Mouse (Mus musculus) layer of hippocampus, adult 9-11 months (tissue): Measurements from ENCODE around the gene Cpm.
"Not testable (repeated sequence)": the region's sequence is repeated elsewhere in the genome, so short reads cannot be mapped to it uniquely, and the experiment has no call there.

ENCODE experiments used
- DNase-seq: peaks from one replicate; pipeline ENCODE4 v3.0.0; 2022

Cpm gene

DNA sequence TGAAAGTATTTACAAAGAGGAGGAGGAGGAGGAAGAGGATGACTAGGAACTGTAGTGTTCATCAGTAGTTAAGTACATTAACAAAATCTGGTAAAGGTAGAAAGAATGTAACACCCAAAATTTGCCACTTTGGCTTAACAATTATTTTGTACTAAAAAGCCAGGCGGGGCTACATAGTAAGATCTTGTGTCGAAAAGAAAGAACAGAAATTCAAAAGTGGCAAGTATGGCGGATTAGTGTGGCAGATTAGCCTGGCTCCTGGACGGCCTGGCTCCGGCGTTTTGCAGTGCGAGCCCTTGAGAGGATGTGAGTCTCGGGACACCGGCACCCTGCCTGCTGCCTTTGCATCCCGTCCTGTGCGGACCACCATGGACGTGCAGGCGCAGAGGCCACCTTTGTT is 35.4 kb upstream of the Cpm start:
- DNase-seq, result no peak

DNA sequence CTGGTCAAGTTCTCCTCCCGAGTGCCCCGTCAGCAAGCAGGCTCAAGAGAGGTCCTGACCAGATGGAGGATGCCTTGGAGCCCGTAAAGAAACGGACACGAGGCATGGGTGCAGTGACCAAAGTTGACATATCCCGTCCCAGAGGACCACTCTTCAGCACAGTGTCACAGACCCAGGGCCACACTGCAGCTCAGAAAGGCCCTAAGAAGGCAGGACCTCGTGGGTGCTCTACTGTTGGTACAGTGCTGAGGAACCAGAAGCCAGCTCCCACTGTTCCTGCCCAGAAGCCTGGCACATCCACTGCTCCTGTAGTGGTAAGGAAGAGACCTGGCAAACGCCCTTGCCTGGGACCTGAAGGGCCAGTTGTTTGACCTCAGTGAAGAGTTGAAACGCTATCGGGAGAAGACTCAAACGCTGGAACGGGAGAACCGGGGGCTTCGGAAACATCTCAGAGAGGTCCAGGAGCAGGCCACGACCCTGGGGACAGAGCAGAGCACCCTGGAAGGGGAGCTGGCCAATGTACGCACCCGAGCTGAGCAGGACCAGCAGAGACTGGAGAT is 34.9 kb upstream of the Cpm start:
- no peak for DNase-seq

DNA sequence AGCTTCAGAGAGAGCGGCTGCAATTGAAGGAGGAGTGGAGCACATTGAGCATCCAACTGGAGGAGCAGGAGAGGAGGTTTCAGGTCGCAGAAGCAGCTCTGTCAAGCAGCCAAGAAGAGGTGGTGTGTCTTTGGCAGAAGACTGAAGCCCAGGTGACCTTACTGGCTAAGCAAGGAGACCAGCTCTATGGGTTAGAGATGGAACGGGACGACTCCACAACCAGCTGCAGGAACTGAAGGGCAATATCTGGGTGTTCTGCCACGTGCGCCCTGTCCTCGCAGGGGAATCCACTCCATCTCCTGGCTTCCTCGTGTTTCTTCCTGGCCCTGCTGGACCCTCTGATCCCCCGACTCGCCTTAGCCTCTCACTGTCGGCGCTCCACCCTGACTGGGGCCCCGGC is 34.4 kb upstream of the Cpm start:
- DNase-seq, result no peak

DNA sequence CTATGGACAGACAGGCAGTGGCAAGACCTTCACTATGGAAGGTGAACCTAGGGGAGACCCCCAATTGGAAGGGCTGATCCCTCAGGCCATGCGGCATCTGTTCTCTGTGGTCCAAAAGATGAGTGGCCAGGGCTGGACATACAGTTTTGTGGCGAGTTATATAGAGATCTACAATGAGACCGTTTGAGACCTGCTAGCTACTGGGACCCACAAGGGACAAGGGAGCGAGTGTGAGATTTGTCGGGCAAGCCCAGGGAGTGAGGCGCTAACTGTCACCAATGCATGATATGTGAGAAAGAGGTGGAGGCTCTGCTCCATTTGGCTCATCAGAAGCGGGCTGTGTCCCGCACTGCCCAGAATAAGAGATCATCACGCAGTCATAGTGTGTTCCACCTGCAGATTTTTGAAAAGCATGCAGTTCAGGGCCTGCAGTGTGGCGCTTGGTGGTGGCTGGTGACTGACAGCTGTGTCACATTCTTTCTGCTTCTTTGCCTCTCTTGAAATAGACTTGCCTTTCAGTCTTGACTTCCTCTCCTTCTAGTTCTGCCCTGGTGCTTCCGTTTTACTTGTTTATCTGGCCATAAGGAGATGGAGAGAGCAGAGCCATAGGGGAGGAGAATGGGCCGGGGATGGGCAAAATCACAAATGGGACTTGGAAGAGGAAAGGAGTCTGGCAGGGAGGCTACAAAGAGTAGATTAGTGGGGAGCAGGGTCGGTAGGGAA is 33.7 kb upstream of the Cpm start:
- no peak for DNase-seq

DNA sequence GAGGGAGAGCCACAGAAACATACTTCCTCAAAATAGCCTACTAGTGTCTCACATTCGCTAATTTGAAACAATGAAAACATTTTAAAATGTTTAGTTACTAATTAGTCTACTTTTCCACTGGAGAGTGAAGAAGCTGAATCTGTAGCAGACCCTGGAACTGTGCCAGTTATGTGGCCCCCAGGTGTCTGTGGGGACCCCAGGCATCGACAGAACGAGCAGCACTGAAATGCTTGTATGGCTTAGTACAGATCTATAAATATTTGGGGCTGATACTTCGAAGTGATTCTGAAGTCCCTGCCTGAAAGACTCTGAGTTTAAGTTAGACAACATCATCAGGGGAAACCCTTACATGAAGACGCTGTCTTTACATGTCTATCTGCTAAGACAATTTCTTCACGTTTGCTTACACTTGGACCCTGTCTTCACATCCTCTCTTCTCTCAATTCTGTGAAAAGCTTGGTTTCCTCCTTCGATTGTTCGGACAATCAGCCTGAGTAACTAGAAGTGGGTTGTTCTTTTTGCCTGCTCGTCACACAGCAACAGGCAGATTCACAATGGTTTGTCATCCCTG is 33.0 kb upstream of the Cpm start:
- DNase-seq, result no peak

DNA sequence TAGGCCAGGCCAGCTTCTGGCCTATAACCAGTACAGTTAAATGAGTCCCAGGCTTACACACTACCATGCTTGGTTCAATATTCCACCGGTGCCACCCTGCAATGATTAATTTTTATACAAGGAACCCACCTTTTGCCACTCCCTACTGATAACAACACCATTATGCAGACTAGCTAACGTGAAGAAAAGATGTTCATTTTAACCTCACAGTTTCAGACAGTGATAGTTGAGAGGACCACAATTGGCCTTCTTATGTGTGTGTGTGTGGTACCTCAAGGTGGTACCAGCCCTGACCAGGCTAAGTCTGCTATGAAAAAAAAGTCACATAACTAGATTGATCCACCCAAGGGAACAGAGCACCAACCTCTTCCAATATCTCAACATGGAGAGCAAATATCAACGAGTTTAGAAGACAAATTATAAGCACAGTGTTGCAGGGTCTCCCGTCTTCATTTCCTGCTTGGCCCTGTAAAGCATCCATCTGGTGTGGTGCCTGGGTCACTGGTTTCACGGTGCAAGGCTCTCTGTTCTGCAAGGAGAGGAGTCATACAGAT is 32.5 kb upstream of the Cpm start:
- no peak for DNase-seq

DNA sequence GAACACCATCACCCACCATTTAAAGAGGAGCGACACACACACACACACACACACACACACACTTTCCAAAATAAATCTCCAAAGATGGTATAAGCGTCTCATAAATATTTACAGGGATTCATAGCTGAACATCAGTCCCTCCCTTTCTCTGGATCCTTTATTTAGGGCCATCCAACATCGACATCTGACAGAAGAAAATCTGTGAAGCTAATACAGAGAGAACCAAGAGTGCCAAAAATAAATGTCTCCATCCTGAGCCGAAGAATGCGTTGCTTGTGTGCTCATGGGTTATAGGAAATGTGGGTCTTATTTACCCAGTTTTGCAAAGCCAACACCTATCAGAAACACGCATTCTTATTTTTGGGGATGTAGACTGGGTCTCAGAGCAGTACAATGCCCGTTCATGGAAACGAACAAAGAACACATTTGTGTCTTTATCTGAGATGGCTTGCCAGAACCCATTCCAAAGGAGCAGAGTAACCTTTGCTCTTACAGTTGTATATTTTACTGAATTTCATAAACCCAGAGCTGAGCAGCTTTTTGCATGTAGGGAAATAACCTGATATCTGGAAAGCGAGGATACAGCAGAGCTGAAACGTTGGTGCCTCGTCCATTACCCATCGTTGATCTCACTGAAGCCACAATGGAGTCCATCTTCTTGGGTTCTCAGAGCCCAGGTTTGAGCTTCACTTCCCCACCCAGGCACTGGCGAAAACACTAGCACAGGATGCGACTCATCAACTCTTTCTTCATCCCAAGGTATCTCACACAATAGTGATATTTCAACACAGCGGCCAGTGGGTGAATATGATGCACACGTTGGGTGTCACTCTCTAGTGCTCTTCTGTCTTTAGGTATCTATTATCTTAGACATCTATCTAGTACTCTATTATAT is 31.7 kb upstream of the Cpm start:
- not testable (repeated sequence) for DNase-seq

DNA sequence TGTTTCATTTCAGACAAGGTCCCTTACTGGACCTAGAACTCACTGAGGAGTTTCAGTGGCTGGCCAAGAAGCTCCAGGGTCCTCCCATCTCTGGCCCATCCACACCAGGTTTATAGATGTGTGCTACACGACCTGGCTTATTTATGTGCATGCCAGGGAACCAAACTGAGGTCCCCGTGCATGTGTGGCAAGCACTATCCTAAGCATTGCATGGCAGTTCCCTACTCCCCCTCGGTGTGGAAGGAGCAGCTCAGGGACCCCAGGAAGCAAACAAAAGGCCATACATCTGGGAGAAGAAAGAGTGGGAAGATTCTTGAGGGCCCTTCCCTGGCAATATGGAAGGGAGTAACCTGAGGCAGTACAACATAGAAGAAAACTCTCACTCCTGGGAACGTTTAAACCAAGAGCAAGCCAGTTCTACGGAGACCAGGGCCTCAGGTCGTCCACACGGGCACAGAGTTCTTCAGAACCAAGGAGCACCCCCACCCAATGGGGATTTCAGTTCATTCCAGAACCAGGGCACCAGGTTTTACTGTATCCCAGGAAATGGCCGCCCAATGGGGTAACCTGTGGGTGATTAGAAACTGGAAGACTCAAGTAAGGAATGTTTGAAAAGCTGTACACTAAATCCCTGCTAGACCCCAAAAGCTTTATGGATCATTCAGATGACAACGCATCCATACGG is 30.9 kb upstream of the Cpm start:
- no peak for DNase-seq

DNA sequence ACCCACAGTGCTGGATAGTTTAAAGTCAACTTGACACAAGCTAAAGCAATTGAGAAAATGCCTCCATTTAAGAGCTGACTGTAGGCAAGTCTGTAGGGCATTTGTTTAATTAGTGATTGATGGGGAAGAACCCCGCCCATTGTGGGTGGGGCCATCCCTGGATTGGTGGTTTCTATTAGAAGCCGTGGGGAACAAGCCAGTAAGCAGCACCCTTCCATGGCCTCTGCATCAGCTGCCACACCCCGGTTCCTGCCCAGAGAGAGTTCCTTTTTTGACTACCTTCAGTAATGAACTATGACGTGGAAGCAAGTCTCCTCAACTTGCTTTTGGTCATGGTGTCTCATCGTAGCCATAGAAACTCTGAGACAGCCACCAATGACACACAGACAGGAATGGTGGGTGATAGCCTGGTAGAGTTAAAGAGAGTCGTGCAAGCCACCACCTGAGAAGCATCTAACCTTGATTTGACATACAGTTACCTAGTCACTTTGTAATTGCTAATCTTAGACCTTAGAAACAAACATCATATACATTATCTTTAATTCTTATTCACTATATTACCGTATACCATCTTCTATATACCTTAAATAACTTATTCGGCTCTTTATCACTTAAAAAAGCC is 30.2 kb upstream of the Cpm start:
- not testable (repeated sequence) for DNase-seq

DNA sequence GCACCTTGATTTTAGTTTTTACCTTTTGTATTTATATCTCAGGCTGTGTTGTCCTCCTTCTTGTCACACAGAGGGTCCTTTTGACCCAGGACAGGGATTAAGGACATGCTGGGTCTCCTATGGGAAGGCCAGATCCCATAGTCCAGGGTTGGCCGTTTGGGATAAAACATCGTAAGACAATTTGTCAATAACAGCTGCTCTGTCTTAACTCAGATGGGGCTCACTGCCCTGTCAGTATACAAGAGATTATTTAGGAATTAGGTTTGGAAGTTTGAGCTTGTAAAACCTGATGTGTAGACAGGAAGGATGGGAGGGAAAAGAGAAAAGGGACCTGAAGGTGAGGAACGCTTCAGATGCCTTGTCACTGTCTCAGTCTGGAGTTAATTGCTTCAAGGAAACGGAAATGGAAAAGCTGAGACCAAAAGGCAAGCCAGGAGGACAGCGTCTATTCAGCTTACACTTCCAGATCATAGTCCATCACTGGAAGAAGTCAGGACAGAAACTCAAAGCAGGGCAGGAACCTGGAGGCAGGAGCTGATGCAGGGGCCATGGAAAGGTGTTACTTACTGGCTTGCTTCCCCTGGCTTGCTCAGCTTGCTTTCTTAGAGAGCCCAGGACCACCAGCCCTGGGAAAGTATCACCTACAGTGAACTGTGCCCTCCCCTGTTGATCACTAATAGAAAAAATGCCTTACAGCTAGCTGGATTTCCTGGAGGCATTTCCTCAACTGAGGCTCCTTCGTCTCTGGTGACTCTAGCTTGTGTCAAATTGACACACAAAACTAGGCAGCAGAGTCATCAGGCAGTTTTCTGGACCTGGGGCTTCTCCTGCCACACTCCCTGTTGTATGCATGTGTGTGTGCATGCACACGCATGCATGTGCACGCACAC is 27.9 kb upstream of the Cpm start:
- no peak for DNase-seq

DNA sequence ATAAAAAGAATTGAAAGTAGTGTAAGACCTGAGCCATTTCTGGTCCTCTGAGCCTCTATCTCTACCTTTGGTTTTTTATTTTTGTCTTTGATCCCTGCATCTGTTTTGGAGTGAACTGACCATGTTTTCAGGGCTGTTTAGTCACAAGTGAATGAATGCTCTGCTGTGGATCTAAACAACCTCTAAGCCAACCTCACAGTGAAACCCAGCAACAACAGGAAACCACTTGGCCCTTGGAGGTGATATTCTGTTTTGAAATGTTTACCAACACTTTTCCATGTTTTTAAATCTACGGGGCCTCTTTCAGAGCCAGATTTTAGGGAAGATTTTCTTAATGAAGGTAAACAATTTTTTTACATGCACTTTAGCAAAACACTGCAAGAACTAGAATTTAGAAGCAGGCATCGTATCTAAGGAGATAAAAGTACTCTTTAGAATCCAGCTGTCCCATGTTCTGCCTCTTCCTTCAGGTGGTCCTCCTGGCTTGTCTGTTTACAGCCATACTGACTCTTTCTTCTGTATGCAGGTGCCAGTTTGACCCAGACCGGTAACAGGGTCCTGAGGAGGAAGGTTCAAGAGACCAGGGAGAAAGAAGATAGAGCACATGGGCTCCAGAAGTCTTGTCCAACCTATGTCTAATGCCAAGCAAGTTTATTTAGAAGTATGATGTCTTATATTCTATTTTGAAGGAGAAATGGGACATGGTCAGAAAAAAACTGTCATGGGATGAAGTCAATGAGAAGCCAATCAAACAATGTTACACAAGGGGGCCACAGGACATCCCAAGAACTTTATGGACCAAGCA is 26.8 kb upstream of the Cpm start:
- DNase-seq, result no peak

DNA sequence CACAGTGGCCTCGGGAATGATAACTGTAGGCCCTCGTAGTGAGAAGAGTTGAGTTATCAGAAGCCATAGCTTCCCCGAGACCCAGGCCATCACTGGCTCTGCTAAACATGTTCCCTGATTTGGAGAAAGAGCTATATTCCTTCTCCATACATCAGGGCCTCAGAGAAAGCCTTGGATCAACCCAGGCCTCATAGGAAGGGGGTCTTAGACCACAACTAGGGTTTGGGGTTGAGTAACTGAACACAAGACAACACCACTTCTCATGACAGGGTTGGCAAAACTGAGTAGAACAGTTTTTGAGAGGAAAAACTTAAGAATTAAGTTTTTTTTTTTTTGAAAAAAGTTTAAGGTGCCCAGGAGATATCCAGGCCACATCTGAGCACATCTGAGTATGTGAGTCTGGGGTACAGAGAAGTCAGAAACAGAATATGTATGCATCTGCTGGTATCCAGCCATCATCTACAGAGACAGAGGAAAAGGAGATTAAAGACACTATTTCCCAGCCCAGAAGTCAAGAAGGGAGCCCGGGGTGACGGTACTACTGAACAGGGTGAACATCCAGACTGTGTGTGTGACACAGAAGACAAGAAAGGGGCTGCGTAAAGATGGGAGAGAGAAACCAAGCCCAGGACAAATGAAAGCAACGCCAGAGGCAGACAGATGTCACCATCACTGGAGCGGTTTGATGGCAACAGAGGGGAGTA is 26.0 kb upstream of the Cpm start:
- DNase-seq, result no peak

DNA sequence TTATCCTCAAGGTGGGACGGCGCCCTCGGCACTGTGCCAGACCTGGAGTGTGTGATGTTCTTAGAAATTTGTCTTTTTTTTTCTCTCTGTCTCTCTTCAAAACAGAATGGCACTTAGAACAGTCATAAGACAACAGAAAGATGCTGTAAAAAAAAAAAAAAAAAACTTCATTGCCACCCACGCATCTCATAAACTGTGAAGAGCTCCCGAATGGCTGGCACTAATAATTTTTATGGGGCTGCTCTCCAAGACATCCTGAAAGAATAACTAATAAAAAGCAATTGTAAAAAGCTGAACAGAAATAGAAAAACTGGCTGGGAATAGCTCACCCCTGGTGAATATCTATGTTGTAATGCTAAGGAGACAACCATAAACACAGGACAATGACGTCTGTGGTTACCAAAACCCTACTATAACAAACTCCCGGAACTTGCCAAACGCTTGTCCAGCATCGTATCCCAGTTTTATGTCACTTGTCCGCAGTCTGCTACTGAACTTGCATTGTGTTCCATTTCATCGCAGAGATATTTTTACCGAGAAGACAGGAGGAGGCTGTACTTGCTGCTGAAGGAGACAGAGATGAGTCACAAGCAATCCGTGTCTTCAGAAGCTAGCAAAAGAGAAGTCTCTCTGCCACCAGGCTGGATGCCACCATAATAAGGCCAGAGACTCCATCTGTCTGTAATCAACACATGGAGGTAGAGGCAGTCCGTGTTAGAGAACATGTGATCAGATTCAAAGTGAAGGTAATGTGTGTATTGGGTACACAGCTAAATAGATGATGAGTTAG is 25.3 kb upstream of the Cpm start:
- DNase-seq, result peak; percentile 46

DNA sequence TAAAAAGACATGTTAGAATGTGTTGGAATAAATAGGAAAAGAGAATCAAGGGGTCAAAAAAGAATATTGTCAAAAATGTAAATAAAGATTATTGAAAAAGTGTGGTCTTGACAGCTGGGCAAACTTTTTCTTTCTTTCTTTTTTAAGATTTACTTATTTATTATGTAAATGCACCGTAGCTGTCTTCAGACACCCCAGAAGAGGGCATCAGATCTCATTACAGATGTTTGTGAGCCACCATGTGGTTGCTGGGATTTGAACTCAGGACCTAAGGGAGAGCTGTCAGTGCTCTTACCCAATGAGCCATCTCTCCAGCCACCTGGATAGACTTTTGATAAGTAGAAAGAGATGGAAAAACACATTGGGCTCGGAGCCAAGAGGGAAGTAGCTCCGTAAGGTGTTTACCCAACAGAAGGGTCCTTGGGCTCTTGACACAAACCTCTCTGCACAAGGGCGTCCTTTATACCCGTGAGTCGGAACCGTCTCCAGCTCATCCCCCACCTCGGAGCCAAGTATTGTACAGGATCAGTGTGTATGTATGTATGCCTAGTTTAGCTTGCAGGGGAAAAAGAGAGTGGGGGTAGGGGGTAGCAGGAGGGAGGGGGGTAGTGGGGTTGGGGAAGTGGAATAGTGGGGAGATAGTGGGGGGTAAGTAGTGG is 24.5 kb upstream of the Cpm start:
- no peak for DNase-seq

DNA sequence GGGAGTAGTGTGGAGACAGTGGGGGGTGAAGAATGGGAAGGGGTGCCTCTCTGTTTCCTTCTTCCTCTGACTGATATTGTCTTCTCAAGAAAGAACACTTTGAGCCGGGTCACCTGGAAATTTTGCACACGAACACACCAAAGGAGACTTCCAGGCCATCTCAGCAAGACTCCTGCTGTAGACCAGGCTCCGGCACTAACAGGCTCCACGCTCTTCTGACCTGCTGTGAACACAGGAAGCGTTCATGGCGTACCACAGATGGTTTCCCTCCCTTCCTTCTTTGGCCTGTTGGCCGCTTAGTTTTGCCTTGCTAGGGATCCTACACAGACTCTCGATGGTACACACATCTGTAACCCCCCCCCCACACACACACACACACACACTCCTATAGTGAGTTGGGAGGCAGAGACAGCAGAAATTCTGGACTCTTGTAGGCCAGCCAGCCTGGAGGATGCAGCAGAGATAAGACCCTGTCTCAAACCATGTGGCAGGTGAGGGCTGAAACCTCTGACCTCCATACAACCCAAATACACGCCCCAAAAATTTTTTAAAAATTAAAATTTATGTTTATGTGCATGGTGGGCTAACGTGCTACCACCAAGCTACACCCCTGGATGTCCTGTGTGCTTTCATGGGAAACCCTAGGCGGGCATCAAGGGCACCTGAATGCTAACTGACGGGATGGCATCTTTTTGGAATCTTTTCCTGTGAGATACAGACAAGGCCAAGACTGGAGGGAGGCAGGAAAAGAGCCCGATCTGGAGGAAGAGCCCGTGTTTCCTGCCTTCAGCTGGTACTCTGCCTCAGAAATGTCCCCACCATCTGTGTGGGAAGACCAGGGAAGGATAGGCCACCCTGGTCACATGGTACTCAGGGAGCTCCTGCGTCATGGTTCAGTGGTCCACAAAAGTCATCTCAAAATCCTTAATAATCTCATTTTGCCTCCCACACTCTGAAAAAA is 23.7 kb upstream of the Cpm start:
- no peak for DNase-seq

DNA sequence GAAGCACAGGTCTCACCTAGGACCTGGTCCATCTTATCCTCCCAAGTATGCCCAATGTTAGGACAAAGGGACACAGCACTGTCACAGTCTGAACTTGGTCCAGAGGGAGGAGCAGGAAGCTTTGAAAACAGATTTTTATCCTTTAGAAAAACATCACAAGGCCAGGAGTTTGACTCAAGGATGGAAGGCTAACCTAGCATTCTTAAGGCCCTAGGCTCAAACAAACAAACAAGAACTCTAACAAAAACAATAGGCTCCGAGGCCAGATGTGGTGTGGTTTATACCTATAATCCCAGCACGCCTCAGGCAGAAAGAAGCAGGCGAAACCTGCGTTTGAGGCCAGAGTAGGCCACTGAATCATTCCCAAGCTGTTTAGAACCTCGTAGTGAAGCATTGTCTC is 22.9 kb upstream of the Cpm start:
- DNase-seq, result no peak
